14 mouse cellular contexts compared by ENCODE assay signal in the genomic region with DNA sequence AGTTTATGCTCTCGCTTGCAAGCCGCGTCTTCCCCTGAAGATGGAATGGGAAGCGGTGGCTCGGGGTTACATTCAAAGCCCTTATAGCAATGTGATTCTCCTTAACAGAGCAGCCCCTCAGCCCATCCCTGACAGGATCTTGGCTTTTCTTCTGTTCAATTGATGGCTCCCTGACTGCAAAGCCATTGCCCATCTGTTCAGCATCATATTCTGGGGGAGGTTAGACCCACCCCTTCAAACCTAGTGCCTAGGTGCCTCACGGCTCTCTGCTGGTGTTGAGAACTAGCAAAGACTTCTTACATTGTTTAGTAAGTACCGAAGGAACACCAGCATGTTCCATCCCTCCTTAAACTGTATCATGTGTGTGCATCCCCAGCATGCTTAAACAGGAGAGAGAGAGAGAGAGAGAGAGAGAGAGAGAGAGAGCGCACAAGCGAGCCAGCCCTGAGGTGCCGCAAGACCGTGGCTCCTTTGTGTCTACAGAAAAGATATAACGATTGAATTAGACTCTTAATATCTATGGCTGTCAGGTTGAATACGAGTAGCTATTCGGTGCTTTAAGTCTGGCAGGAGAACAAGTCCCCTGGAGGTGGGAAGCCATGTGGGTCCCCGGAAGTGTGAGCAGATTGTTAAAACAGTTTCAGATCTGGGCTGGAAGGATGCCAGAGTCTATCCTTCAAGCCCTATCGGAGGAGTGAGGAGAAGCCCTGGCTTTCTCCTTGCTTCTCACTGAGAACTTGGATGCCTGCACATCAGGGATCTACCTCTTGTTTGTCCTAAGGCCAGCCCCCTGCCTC.
DNase-seq lines count a peak whose midpoint lies in the region; ATAC-seq and TF ChIP-seq lines count a peak whose summit lies in the region.
"Had no signal": no experiment of that assay in that cellular context is flagged by ENCODE, and none has a peak within 500 bp of the region (broad histone marks: within the 10 kb centered on the region; RNA-seq: fewer than 3 reads in every experiment).

No protein-coding gene starts in this region.

- ATAC-seq in neural tube, embryonic 12.5 days (ENCODE audit: low FRiP score, low read depth): peak; percentile 54
- ATAC-seq in forebrain, embryonic 12.5 days (ENCODE audit: low FRiP score): peak; percentile 25; the same call in 1 of the 2 replicates
- ATAC-seq in midbrain, embryonic 16.5 days: peak; percentile 50
- ATAC-seq in liver, postnatal 0 days: no peak

- H3K4me1 ChIP-seq in neural tube, embryonic 12.5 days: peaks cover 22% of the 10 kb centered on the region
- H3K4me1 ChIP-seq in forebrain, embryonic 12.5 days: peaks cover 29% of the 10 kb centered on the region
- H3K4me1 ChIP-seq in midbrain, embryonic 16.5 days (ENCODE audit: control insufficient read depth, insufficient read depth, low read length): peaks cover 11% of the 10 kb centered on the region; the same call in 1 of the 2 replicates
- no peaks in the 10 kb centered on the region for H3K4me1 ChIP-seq in liver, postnatal 0 days (ENCODE audit: insufficient read depth)

- H3K9me3 ChIP-seq in neural tube, embryonic 12.5 days: no peaks in the 10 kb centered on the region
- H3K9me3 ChIP-seq in forebrain, embryonic 12.5 days: no peaks in the 10 kb centered on the region
- H3K9me3 ChIP-seq in midbrain, embryonic 16.5 days (replicated peaks; ENCODE audit: control insufficient read depth, low read length, poor library complexity, severe bottlenecking): no peaks in the 10 kb centered on the region
- no peaks in the 10 kb centered on the region for H3K9me3 ChIP-seq in liver, postnatal 0 days (ENCODE audit: low read length)
- H3K9me3 ChIP-seq: limb, embryonic 12.5 days had no signal

- WGBS in neural tube, embryonic 12.5 days: 52% methylated on average over 16 of the region's 16 CpGs
- WGBS in forebrain, embryonic 12.5 days: 57% methylated on average over 16 of the region's 16 CpGs
- 40% methylated on average over 16 of the region's 16 CpGs for WGBS in midbrain, embryonic 16.5 days
- WGBS in liver, postnatal 0 days (ENCODE audit: insufficient replicate concordance): 78% methylated on average over 16 of the region's 16 CpGs

- H3K27ac ChIP-seq in neural tube, embryonic 12.5 days: no peak overlapping the region
- H3K27ac ChIP-seq in forebrain, embryonic 12.5 days: no peak overlapping the region
- H3K27ac ChIP-seq in midbrain, embryonic 16.5 days (ENCODE audit: low read length): no peak overlapping the region
- H3K27ac ChIP-seq in liver, postnatal 0 days (ENCODE audit: low read depth): no peak overlapping the region
- H3K27ac ChIP-seq: limb, embryonic 12.5 days had no signal

- H3K36me3 ChIP-seq in neural tube, embryonic 12.5 days: no peaks in the 10 kb centered on the region
- no peaks in the 10 kb centered on the region for H3K36me3 ChIP-seq in forebrain, embryonic 12.5 days (replicated peaks)
- no peaks in the 10 kb centered on the region for H3K36me3 ChIP-seq in midbrain, embryonic 16.5 days (ENCODE audit: control insufficient read depth, insufficient read depth, low read length)
- H3K36me3 ChIP-seq in liver, postnatal 0 days (replicated peaks; ENCODE audit: insufficient read depth, low read length): no peaks in the 10 kb centered on the region
- H3K36me3 ChIP-seq: limb, embryonic 12.5 days had no signal

- no peak for TF ChIP-seq CTCF in liver, postnatal 0 days (IDR thresholded peaks at IDR 0.05; ENCODE audit: low read depth)

- H3K9ac ChIP-seq in neural tube, embryonic 12.5 days: no peak overlapping the region
- no peak overlapping the region for H3K9ac ChIP-seq in forebrain, embryonic 12.5 days
- H3K9ac ChIP-seq in midbrain, embryonic 16.5 days (ENCODE audit: low read depth, low read length): no peak overlapping the region
- H3K9ac ChIP-seq in liver, postnatal 0 days (replicated peaks): no peak overlapping the region
- H3K9ac ChIP-seq: limb, embryonic 12.5 days had no signal

- no peak overlapping the region for H3K4me3 ChIP-seq in neural tube, embryonic 12.5 days
- H3K4me3 ChIP-seq in forebrain, embryonic 12.5 days (replicated peaks): no peak overlapping the region
- no peak overlapping the region for H3K4me3 ChIP-seq in midbrain, embryonic 16.5 days (ENCODE audit: low read depth, low read length)
- no peak overlapping the region for H3K4me3 ChIP-seq in liver, postnatal 0 days (ENCODE audit: low read depth, low read length)
- H3K4me3 ChIP-seq: limb, embryonic 12.5 days had no signal

- no peak for DNase-seq in neural tube, embryonic 10.5 days (ENCODE audit: extremely low spot score, low spot score)
- DNase-seq in cerebellum, adult 8-10 months: peak; percentile 36
- DNase-seq in liver, postnatal 0 days: no peak
- no peak for DNase-seq in natural killer cell, adult 2 months (ENCODE audit: low spot score in 2 of 2)
- DNase-seq in layer of hippocampus, postnatal 10 days (ENCODE audit: low spot score in 2 of 2): no peak
- DNase-seq: adrenal gland, postnatal 36 days; gastrocnemius, postnatal 25 days; heart, postnatal 36 days; kidney, postnatal 14 days; lung, postnatal 36 days had no signal

- no peaks in the 10 kb centered on the region for H3K27me3 ChIP-seq in neural tube, embryonic 12.5 days (replicated peaks)
- peaks cover 33% of the 10 kb centered on the region for H3K27me3 ChIP-seq in forebrain, embryonic 12.5 days
- no peaks in the 10 kb centered on the region for H3K27me3 ChIP-seq in midbrain, embryonic 16.5 days (ENCODE audit: control insufficient read depth, insufficient read depth, low read depth, low read length)
- H3K27me3 ChIP-seq in liver, postnatal 0 days (ENCODE audit: insufficient read depth, low read length): no peaks in the 10 kb centered on the region

- H3K4me2 ChIP-seq in neural tube, embryonic 12.5 days (replicated peaks): peak overlapping the region; percentile 10
- H3K4me2 ChIP-seq in forebrain, embryonic 12.5 days: no peak overlapping the region
- H3K4me2 ChIP-seq in midbrain, embryonic 16.5 days (ENCODE audit: low read length): peak overlapping the region; percentile 0; the same call in 1 of the 2 replicates
- no peak overlapping the region for H3K4me2 ChIP-seq in liver, postnatal 0 days (ENCODE audit: low read depth, low read length)
- H3K4me2 ChIP-seq: limb, embryonic 12.5 days had no signal

- no peak for TF ChIP-seq EP300 in liver, postnatal 0 days (IDR thresholded peaks at IDR 0.05; ENCODE audit: low read depth)

Comparison
In these comparisons a context has a peak if more than half of its experiments do, and no peak if none do; other contexts are left out.
1. H3K4me2 ChIP-seq: peak in neural tube, embryonic 12.5 days (single experiment) and midbrain, embryonic 16.5 days (single experiment); none in forebrain, embryonic 12.5 days (single experiment) and liver, postnatal 0 days (single experiment).